Mouse (Mus musculus) heart, postnatal 10 days (tissue): ENCODE data around the gene Pak7. TPM values are rescaled to one million over a fixed set of nuclear protein-coding genes. Genes with fewer than 3 reads are reported as not detected.
"Not testable (repeated sequence)": the region's sequence is repeated elsewhere in the genome, so short reads cannot be mapped to it uniquely, and the experiment has no call there.

ENCODE experiments used
- DNase-seq, 2 experiments: peaks; one replicate each; pipeline ENCODE4 v3.0.0; 2021
- intact Hi-C: fragments of 180-260 bp; cut with DNase I; formaldehyde crosslinking; loops from one replicate; pipeline ENCODE4 v1.15.1; 2025
- total RNA-seq, 2 experiments: library from RNA; stranded (reverse); gene quantifications; 2 replicates each; pipeline ENCODE4 v1.2.3; 2021

Gene Pak7
- under 1 TPM; 0.07 to 0.15 TPM for total RNA-seq

- DNase-seq, result peak; percentile 36 to 37
- intact Hi-C loops, result no loop called here
Measured at GRCm38 (mm10) chr2:136387181-136388131, at the start of gene Pak7. TSS of gene Pak7 (minus strand) at chr2:136387967.

GRCm38 (mm10) chr2:136425561-136425960, 37.8 kb upstream of the Pak7 start:
- intact Hi-C loops, result no loop called here
- DNase-seq, result no peak

GRCm38 (mm10) chr2:136419543-136419942, 31.8 kb upstream of the Pak7 start:
- intact Hi-C loops, result no loop called here
- DNase-seq, result no peak

GRCm38 (mm10) chr2:136416381-136416780, 28.6 kb upstream of the Pak7 start:
- no peak for DNase-seq
- intact Hi-C loops, result no loop called here

- DNase-seq, result no peak
- intact Hi-C loops, result no loop called here
Measured at GRCm38 (mm10) chr2:136402587-136402986, 14.8 kb upstream of the Pak7 start.

DNA sequence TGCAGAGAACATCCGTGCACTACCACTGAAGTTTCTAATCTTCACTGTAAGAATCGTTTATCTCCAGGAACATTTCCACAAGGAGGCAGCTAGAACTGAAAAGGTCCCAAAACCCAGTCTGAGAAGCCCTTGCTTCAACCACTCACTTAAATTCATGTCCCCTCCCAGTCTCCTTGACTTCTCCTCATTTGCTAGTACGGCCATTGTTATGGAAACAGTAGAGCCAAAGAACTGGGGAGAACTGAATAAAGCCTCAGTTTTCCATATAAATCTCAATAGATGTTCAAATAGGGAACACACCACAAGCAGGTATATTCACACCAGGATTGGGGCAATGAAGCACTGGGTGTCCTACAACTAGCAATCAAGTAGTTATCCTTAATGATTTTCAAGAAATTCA, 12.4 kb downstream of the Pak7 start:
- intact Hi-C loops, result no loop called here
- DNase-seq, result no peak

DNA sequence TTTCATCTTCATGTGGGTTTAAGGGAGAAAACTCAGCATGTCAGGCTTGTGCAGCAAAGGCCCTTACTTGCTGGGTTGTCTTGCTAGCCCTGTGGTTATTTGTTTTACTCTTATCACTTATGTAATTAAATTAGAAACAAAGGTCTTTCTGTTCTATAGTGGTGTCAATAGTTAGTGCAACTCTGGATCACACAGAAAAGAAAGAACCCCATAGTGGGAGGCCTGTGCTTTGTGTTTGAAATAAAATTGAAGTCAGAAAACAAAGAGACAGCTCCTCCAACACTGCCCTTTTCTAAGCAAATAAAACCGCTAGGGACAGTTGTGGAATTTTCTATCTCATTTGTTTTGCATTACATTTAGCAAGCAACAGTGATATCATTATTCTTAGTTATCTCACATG, 15.4 kb downstream of the Pak7 start:
- intact Hi-C loops, result no loop called here

GRCm38 (mm10) chr2:136351393-136352096, 36.2 kb downstream of the Pak7 start:
- peak in 1 of 2 experiments; percentile 2 for DNase-seq
- intact Hi-C loops, result no loop called here

More for the DNA sequence above, 15.4 kb downstream of the Pak7 start:
- no peak for DNase-seq

DNA sequence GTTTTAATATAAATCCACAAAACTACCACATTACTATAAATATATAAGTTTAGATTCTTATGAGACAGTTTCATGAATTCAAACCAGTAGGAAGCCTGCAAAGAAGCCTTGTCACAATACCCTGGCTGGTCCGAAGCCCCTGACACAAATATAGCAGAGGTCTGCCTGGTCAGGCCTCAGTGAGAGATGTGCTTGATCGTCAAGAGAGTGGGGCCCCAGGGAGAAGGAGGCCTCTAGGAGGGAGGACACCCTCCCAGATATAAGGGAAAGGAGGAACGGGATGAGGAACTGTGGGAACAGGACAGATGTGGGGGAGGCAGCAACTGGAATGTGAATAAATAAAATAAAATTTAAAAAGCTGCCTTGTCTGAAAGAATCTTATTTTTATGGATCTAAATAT, 37.3 kb downstream of the Pak7 start:
- DNase-seq, result no peak
- intact Hi-C loops, result no loop called here

- DNase-seq, result peak; percentile 21 to 34
- intact Hi-C loops, result no loop called here
Measured at GRCm38 (mm10) chr2:136349671-136350275, 38.0 kb downstream of the Pak7 start.

GRCm38 (mm10) chr2:136344240-136344780, 43.5 kb downstream of the Pak7 start:
- intact Hi-C loops, result not testable (repeated sequence)

DNA sequence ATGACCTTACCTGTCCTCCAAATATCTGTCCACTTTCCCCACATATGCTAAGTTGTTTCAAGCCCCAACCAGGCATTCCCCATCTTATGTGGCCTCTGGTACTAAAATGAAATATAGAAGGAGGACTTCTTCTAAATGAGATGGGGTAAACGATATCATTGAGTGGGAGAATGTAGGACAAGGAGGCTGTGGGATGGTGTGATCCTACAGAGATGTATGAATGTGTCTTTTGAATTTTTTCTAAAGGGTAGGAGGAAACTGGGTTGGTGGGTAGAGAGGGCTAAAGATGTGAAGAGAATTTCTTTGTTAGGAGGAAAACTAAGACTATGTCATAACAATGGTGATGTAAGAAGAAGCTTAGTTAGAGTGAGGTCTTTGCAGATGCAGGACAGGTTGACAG, 57.8 kb downstream of the Pak7 start:
- no peak for DNase-seq
- intact Hi-C loops, result no loop called here

More at GRCm38 (mm10) chr2:136344240-136344780, 43.5 kb downstream of the Pak7 start:
- DNase-seq, result not testable (repeated sequence)

DNA sequence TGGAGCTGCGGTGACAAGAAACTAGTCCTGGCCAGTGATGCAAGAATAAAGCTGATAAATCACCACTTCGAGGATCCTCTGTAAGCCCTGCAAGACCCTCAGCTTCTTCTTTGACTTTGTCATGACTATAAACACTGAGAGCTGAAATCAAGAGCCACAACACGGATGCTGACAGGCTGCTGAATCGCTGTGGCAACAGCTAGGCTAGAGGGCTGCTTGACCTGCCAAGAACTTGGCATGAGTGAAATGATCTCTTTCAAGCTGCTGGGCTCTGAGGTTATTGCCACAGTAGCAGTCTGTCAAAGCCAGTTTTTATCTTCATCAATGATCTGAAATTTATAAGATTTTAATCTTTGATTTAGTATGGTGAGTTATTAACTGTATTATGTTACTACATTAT, 62.1 kb downstream of the Pak7 start:
- intact Hi-C loops, result no loop called here
- DNase-seq, result no peak

- intact Hi-C loops, result no loop called here
- DNase-seq, result no peak
Measured at GRCm38 (mm10) chr2:136309313-136309712, 78.5 kb downstream of the Pak7 start.

- DNase-seq, result no peak
- intact Hi-C loops, result no loop called here
Measured at GRCm38 (mm10) chr2:136308743-136309142, 79.0 kb downstream of the Pak7 start.

GRCm38 (mm10) chr2:136302201-136302600, 85.6 kb downstream of the Pak7 start:
- intact Hi-C loops, result no loop called here
- DNase-seq, result no peak

GRCm38 (mm10) chr2:136301406-136301805, 86.4 kb downstream of the Pak7 start:
- no peak for DNase-seq
- intact Hi-C loops, result no loop called here

DNA sequence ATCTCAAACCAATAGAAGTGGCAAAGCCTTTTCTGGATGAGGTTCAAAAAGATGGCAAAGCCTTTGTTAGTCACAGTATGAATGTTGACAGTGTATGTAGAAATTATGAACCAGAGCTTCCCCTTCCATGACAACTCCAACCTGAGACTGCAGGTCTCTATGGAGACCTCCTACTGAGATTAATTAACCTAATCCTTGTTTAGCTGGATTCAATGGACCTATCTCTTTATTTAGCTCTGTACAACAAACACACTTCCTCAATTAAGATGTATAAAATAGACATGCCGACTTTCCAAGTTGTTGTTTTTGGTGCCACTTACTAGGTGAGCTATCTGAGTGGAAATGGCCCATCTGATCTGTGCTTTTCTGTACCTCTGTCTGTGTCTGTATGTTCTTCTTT, 90.4 kb downstream of the Pak7 start:
- intact Hi-C loops, result no loop called here
- no peak for DNase-seq

- intact Hi-C loops, result no loop called here
- DNase-seq, result no peak
Measured at GRCm38 (mm10) chr2:136282043-136282442, 105.7 kb downstream of the Pak7 start.

DNA sequence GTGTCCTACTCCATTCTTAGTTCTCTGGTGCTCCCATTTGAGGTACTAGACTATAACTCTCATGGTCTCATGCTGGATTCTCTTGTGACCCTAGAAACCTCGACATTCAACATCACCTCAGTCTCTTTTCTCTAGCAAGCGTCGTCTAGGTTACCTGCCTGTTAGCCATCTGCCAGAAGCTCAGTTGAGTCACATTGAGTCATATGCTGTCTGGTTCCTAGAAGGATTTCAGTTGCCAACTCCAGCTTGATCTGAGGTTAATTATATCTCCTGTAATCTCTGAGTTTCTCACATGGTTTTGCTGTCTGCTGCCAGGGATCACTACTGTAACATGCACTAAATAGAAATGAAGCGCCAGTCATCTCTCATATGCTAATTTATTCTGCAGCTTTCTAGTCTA, 145.8 kb downstream of the Pak7 start:
- intact Hi-C loops, DNase-seq: not testable (repeated sequence)

DNA sequence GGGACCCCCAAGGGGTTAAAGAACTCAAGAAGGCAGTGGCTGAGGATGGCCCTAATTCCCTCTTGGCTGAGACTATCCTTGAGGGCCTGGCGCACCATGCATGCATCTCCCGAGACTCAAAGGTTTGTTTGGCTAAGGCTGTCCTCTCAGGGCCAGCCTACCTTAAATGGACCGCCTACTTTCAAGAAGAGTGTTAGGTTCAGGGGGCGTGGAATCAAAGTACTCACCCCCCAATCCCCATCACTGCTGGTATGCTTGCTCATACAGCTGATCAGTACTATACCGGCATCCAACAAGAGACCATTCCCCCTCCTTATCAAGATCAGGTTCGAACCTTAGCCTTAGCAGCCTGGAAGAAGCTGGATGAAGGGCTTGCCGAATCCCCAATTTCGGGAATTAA, 156.5 kb downstream of the Pak7 start:
- intact Hi-C loops, result no loop called here
- no peak for DNase-seq
